In genomic region chr11:98019883-98020610, GRCm38 (mm10) we compare ENCODE assay signal across 10 mouse cellular contexts. TPM values are rescaled to one million over a fixed set of nuclear protein-coding genes. Genes with fewer than 3 reads are reported as not detected.
A peak's percentile ranks its signal among the peaks of the same experiment; 100 is the strongest.
DNase-seq lines count a peak whose midpoint lies in the region; ATAC-seq and TF ChIP-seq lines count a peak whose summit lies in the region.
"Had no signal": no experiment of that assay in that cellular context is flagged by ENCODE, and none has a peak within 500 bp of the region (broad histone marks: within the 10 kb centered on the region; RNA-seq: fewer than 3 reads in every experiment).

No protein-coding gene starts in this region.

- DNase-seq in kidney, adult 18-20 months, result no peak
- DNase-seq in embryonic facial prominence, embryonic 11.5 days (ENCODE audit: low spot score), result no peak
- DNase-seq in cerebellum, postnatal 25 days, result no peak
- DNase-seq in adrenal gland, adult 18-20 months (ENCODE audit: low spot score in 2 of 2), result no peak
- no peak for DNase-seq in layer of hippocampus, adult 18-20 months (ENCODE audit: low spot score in 2 of 2)

- peaks cover 16% of the 10 kb centered on the region for H3K79me2 ChIP-seq in myocyte (ENCODE audit: control insufficient read depth, insufficient read depth)

- no peak for TF ChIP-seq POLR2A in myocyte (IDR thresholded peaks at IDR 0.05; ENCODE audit: insufficient read length, low read depth)

- ATAC-seq in kidney, embryonic 15.5 days (replicated peaks; ENCODE audit: low FRiP score), result no peak
- ATAC-seq in embryonic facial prominence, embryonic 11.5 days (replicated peaks; ENCODE audit: insufficient number of reproducible peaks, low FRiP score, low TSS enrichment, low read depth), result no peak
- ATAC-seq in hindbrain, embryonic 15.5 days (ENCODE audit: low FRiP score, low read depth), result peak; percentile 8; the same call in 1 of the 2 replicates

- peak overlapping the region; percentile 91 for H3K4me2 ChIP-seq in kidney, embryonic 15.5 days
- H3K4me2 ChIP-seq in embryonic facial prominence, embryonic 11.5 days (ENCODE audit: low read depth, low read length), result 0 out of 2 replicates have a peak overlapping the region, but pooled peaks have one; percentile 10
- H3K4me2 ChIP-seq in hindbrain, embryonic 15.5 days, result peak overlapping the region; percentile 82
- H3K4me2 ChIP-seq in myocyte (ENCODE audit: low read depth), result peak overlapping the region; percentile 91

- peaks cover 55% of the 10 kb centered on the region for H3K4me1 ChIP-seq in kidney, embryonic 15.5 days
- H3K4me1 ChIP-seq in embryonic facial prominence, embryonic 11.5 days (ENCODE audit: control insufficient read depth, insufficient read depth, low read length), result peaks cover 14% of the 10 kb centered on the region
- peaks cover 40% of the 10 kb centered on the region for H3K4me1 ChIP-seq in hindbrain, embryonic 15.5 days (replicated peaks)

- peak overlapping the region; percentile 59 for H3K27ac ChIP-seq in kidney, embryonic 15.5 days
- H3K27ac ChIP-seq in embryonic facial prominence, embryonic 11.5 days (replicated peaks; ENCODE audit: low read depth, low read length), result peak overlapping the region; percentile 20; the same call in 1 of the 2 replicates
- H3K27ac ChIP-seq in hindbrain, embryonic 15.5 days (replicated peaks), result peak overlapping the region; percentile 66
- H3K27ac ChIP-seq: heart, embryonic 10.5 days; macrophage had no signal

- H3K36me3 ChIP-seq in kidney, embryonic 15.5 days, result peaks cover 33% of the 10 kb centered on the region
- H3K36me3 ChIP-seq in embryonic facial prominence, embryonic 11.5 days (replicated peaks; ENCODE audit: control insufficient read depth, insufficient read depth, low read depth, low read length), result no peaks in the 10 kb centered on the region
- H3K36me3 ChIP-seq in hindbrain, embryonic 15.5 days, result peaks cover 28% of the 10 kb centered on the region
- peaks cover 26% of the 10 kb centered on the region for H3K36me3 ChIP-seq in myocyte (ENCODE audit: control insufficient read depth, insufficient read depth)

- no peak overlapping the region for H3ac ChIP-seq in myocyte (ENCODE audit: control insufficient read depth, insufficient read length)

- no peaks in the 10 kb centered on the region for H3K9me3 ChIP-seq in kidney, embryonic 15.5 days (replicated peaks)
- H3K9me3 ChIP-seq in embryonic facial prominence, embryonic 11.5 days (replicated peaks; ENCODE audit: control insufficient read depth, low read length), result no peaks in the 10 kb centered on the region
- H3K9me3 ChIP-seq in hindbrain, embryonic 15.5 days, result no peaks in the 10 kb centered on the region
- H3K9me3 ChIP-seq: heart, embryonic 10.5 days had no signal

- H3K9ac ChIP-seq in kidney, embryonic 15.5 days, result 0 out of 2 replicates have a peak overlapping the region, but pooled peaks have one; percentile 17
- H3K9ac ChIP-seq in embryonic facial prominence, embryonic 11.5 days (replicated peaks; ENCODE audit: low read length), result peak overlapping the region; percentile 18; the same call in 1 of the 2 replicates
- H3K9ac ChIP-seq in hindbrain, embryonic 15.5 days, result peak overlapping the region; percentile 85

- H3K27me3 ChIP-seq in kidney, embryonic 15.5 days, result no peaks in the 10 kb centered on the region
- no peaks in the 10 kb centered on the region for H3K27me3 ChIP-seq in embryonic facial prominence, embryonic 11.5 days (ENCODE audit: control insufficient read depth, insufficient read depth, low read length)
- H3K27me3 ChIP-seq in hindbrain, embryonic 15.5 days, result no peaks in the 10 kb centered on the region
- H3K27me3 ChIP-seq in myocyte (ENCODE audit: control insufficient read depth, insufficient read depth, insufficient read length), result no peaks in the 10 kb centered on the region

- 20% methylated on average over 8 of the region's 8 CpGs for WGBS in kidney, embryonic 15.5 days
- WGBS in embryonic facial prominence, embryonic 11.5 days, result 27% methylated on average over 8 of the region's 8 CpGs
- WGBS in hindbrain, embryonic 15.5 days, result 13% methylated on average over 8 of the region's 8 CpGs

- peak overlapping the region; percentile 14 for H3K4me3 ChIP-seq in kidney, embryonic 15.5 days (replicated peaks)
- H3K4me3 ChIP-seq in embryonic facial prominence, embryonic 11.5 days (ENCODE audit: low read depth, low read length), result no peak overlapping the region
- peak overlapping the region; percentile 75 for H3K4me3 ChIP-seq in hindbrain, embryonic 15.5 days
- H3K4me3 ChIP-seq in myocyte, result peak overlapping the region; percentile 96
- H3K4me3 ChIP-seq: heart, embryonic 10.5 days had no signal

TF ChIP-seq in myocyte, 11 proteins besides CTCF, POLR2A, EP300 and RAD21:
- TF ChIP-seq POLR2AphosphoS2 (IDR thresholded peaks at IDR 0.05; ENCODE audit: insufficient read length, low read depth) (peak; percentile 31), USF1 (IDR thresholded peaks at IDR 0.05; ENCODE audit: low read depth) (no peak), MYOD1 (IDR thresholded peaks at IDR 0.05; ENCODE audit: control insufficient read depth in 1 of 3, insufficient read length in 2 of 3, low read depth in 2 of 3) (peak in 1 of 3 experiments; percentile 34)

RNA-seq across cellular contexts. Expression of gene Cacnb1, which starts 2.8 kb away (rescaled TPM):
- polyA plus RNA-seq in kidney, embryonic 15.5 days (2015; fragmentation: Nextera tagmentation; extraction: Ambion mirVana), result 14.6 and 15.2 TPM in 2 replicates
- polyA plus RNA-seq in embryonic facial prominence, embryonic 11.5 days (2014; fragmentation: Nextera tagmentation; extraction: Ambion mirVana), result 6.5 and 6.6 TPM in 2 replicates
- 62.2 and 70.1 TPM in 2 replicates for polyA plus RNA-seq in hindbrain, embryonic 15.5 days (2015; fragmentation: Nextera tagmentation; extraction: Ambion mirVana)
- 163 TPM for polyA plus RNA-seq in myocyte (2012; fragmentation: generic; extraction: Trizol)
- total RNA-seq in adrenal gland, adult 18-20 months (2021), result 10 to 100 TPM in 1 of 2 experiments, 1 to 10 TPM in 1; 8.6 to 10.1 TPM
- 100 to 1,000 TPM; 148 to 155 TPM for total RNA-seq in layer of hippocampus, adult 18-20 months (2021)

RNA-seq across cellular contexts. Expression of gene Rpl19, which starts 6.5 kb away (rescaled TPM):
- 1,072 and 1,152 TPM in 2 replicates for polyA plus RNA-seq in kidney, embryonic 15.5 days (2015; fragmentation: Nextera tagmentation; extraction: Ambion mirVana)
- 1,089 and 1,111 TPM in 2 replicates for polyA plus RNA-seq in embryonic facial prominence, embryonic 11.5 days (2014; fragmentation: Nextera tagmentation; extraction: Ambion mirVana)
- 632 and 657 TPM in 2 replicates for polyA plus RNA-seq in hindbrain, embryonic 15.5 days (2015; fragmentation: Nextera tagmentation; extraction: Ambion mirVana)
- 2,972 TPM for polyA plus RNA-seq in myocyte (2012; fragmentation: generic; extraction: Trizol)
- total RNA-seq in adrenal gland, adult 18-20 months (2021), result 1,000 to 10,000 TPM; 1,100 to 1,184 TPM
- total RNA-seq in layer of hippocampus, adult 18-20 months (2021), result 100 to 1,000 TPM; 601 to 664 TPM

RNA-seq across cellular contexts. Expression of gene Arl5c, which starts 24.1 kb away (rescaled TPM):
- polyA plus RNA-seq in kidney, embryonic 15.5 days (2015; fragmentation: Nextera tagmentation; extraction: Ambion mirVana), result 9.9 and 10.1 TPM in 2 replicates
- polyA plus RNA-seq in embryonic facial prominence, embryonic 11.5 days (2014; fragmentation: Nextera tagmentation; extraction: Ambion mirVana), result 4.6 and 5.7 TPM in 2 replicates
- polyA plus RNA-seq in hindbrain, embryonic 15.5 days (2015; fragmentation: Nextera tagmentation; extraction: Ambion mirVana), result 12.9 and 13.7 TPM in 2 replicates
- polyA plus RNA-seq in myocyte (2012; fragmentation: generic; extraction: Trizol), result 2.1 TPM
- total RNA-seq in adrenal gland, adult 18-20 months (2021), result under 1 TPM; 0.45 to 0.63 TPM
- under 1 TPM; 0.76 to 0.94 TPM for total RNA-seq in layer of hippocampus, adult 18-20 months (2021)

RNA-seq across cellular contexts. Expression of gene Stac2, which starts 33.2 kb away (rescaled TPM):
- 3.7 and 4.3 TPM in 2 replicates for polyA plus RNA-seq in kidney, embryonic 15.5 days (2015; fragmentation: Nextera tagmentation; extraction: Ambion mirVana)
- 0.18 and 0.69 TPM in 2 replicates for polyA plus RNA-seq in embryonic facial prominence, embryonic 11.5 days (2014; fragmentation: Nextera tagmentation; extraction: Ambion mirVana)
- polyA plus RNA-seq in hindbrain, embryonic 15.5 days (2015; fragmentation: Nextera tagmentation; extraction: Ambion mirVana), result 6.4 and 9.7 TPM in 2 replicates
- polyA plus RNA-seq in myocyte (2012; fragmentation: generic; extraction: Trizol), result 41.7 TPM
- 10 to 100 TPM in 1 of 2 experiments, 1 to 10 TPM in 1; 5.0 to 12.3 TPM for total RNA-seq in adrenal gland, adult 18-20 months (2021)
- total RNA-seq in layer of hippocampus, adult 18-20 months (2021), result 10 to 100 TPM; 45.7 to 55.2 TPM

RNA-seq across cellular contexts. Expression of gene Plxdc1, which starts 33.8 kb away (rescaled TPM):
- polyA plus RNA-seq in kidney, embryonic 15.5 days (2015; fragmentation: Nextera tagmentation; extraction: Ambion mirVana), result 1.7 and 2.0 TPM in 2 replicates
- polyA plus RNA-seq in embryonic facial prominence, embryonic 11.5 days (2014; fragmentation: Nextera tagmentation; extraction: Ambion mirVana), result 0.11 and 0.17 TPM in 2 replicates
- polyA plus RNA-seq in hindbrain, embryonic 15.5 days (2015; fragmentation: Nextera tagmentation; extraction: Ambion mirVana), result 1.4 and 1.5 TPM in 2 replicates
- polyA plus RNA-seq in myocyte (2012; fragmentation: generic; extraction: Trizol), result 2.7 TPM
- 10 to 100 TPM in 1 of 2 experiments, 1 to 10 TPM in 1; 6.9 to 16.2 TPM for total RNA-seq in adrenal gland, adult 18-20 months (2021)
- 10 to 100 TPM; 10.3 to 14.4 TPM for total RNA-seq in layer of hippocampus, adult 18-20 months (2021)
- polyA plus RNA-seq: heart, embryonic 10.5 days had no signal

Comparison
In these comparisons a context has a peak if more than half of its experiments do, and no peak if none do; other contexts are left out.
1. H3K4me2 ChIP-seq: peak in every context shown above with its lines; median percentile 91 in kidney, embryonic 15.5 days; 91 in myocyte; 82 in hindbrain, embryonic 15.5 days; 10 in embryonic facial prominence, embryonic 11.5 days.
2. H3K9ac ChIP-seq: peak in every context shown above with its lines; median percentile 85 in hindbrain, embryonic 15.5 days; 18 in embryonic facial prominence, embryonic 11.5 days; 17 in kidney, embryonic 15.5 days.